ENCODE assay signal across 11 mouse cellular contexts in genomic region chr8:87745125-87745698, GRCm38 (mm10).
DNase-seq lines count a peak whose midpoint lies in the region; ATAC-seq lines count a peak whose summit lies in the region.
"Had no signal": no experiment of that assay in that cellular context is flagged by ENCODE, and none has a peak within 500 bp of the region (broad histone marks: within the 10 kb centered on the region; RNA-seq: fewer than 3 reads in every experiment).

No protein-coding gene starts in this region.

- no peak overlapping the region for H3K9ac ChIP-seq in hindbrain, embryonic 11.5 days (ENCODE audit: low read depth, low read length)
- H3K9ac ChIP-seq in midbrain, embryonic 11.5 days (ENCODE audit: low read length): no peak overlapping the region
- H3K9ac ChIP-seq: lung, embryonic 15.5 days had no signal

- H3K9me3 ChIP-seq in embryonic facial prominence, embryonic 10.5 days: no peaks in the 10 kb centered on the region
- no peaks in the 10 kb centered on the region for H3K9me3 ChIP-seq in hindbrain, embryonic 11.5 days (ENCODE audit: control insufficient read depth, low read length)
- H3K9me3 ChIP-seq in midbrain, embryonic 11.5 days (ENCODE audit: control insufficient read depth, low read length): no peaks in the 10 kb centered on the region
- H3K9me3 ChIP-seq: lung, embryonic 15.5 days had no signal

- WGBS in embryonic facial prominence, embryonic 10.5 days: 81% methylated on average over 20 of the region's 20 CpGs
- 68% methylated on average over 20 of the region's 20 CpGs for WGBS in hindbrain, embryonic 11.5 days
- WGBS in midbrain, embryonic 11.5 days: 82% methylated on average over 20 of the region's 20 CpGs

- H3K27me3 ChIP-seq in embryonic facial prominence, embryonic 10.5 days (replicated peaks; ENCODE audit: low read depth, poor library complexity, severe bottlenecking): no peaks in the 10 kb centered on the region
- H3K27me3 ChIP-seq in hindbrain, embryonic 11.5 days (ENCODE audit: control insufficient read depth, insufficient read depth, low read length): no peaks in the 10 kb centered on the region
- H3K27me3 ChIP-seq in midbrain, embryonic 11.5 days (ENCODE audit: control insufficient read depth, insufficient read depth, low read length): no peaks in the 10 kb centered on the region
- H3K27me3 ChIP-seq: lung, embryonic 15.5 days had no signal

- peaks cover 51% of the 10 kb centered on the region for H3K4me1 ChIP-seq in embryonic facial prominence, embryonic 10.5 days
- peaks cover 15% of the 10 kb centered on the region for H3K4me1 ChIP-seq in hindbrain, embryonic 11.5 days (replicated peaks; ENCODE audit: control insufficient read depth, insufficient read depth, low read length)
- peaks cover 19% of the 10 kb centered on the region for H3K4me1 ChIP-seq in midbrain, embryonic 11.5 days (ENCODE audit: control insufficient read depth, insufficient read depth, low read length)

- H3K36me3 ChIP-seq in embryonic facial prominence, embryonic 10.5 days (replicated peaks): peaks cover 12% of the 10 kb centered on the region
- no peaks in the 10 kb centered on the region for H3K36me3 ChIP-seq in hindbrain, embryonic 11.5 days (ENCODE audit: control insufficient read depth, insufficient read depth, low read length)
- H3K36me3 ChIP-seq in midbrain, embryonic 11.5 days (ENCODE audit: control insufficient read depth, insufficient read depth, low read length): no peaks in the 10 kb centered on the region
- H3K36me3 ChIP-seq: lung, embryonic 15.5 days had no signal

- 0 out of 2 replicates have a peak overlapping the region, but pooled peaks have one; percentile 40 for H3K27ac ChIP-seq in embryonic facial prominence, embryonic 10.5 days (replicated peaks)
- H3K27ac ChIP-seq in hindbrain, embryonic 11.5 days (ENCODE audit: low read depth, low read length): peak overlapping the region; percentile 86
- H3K27ac ChIP-seq in midbrain, embryonic 11.5 days (ENCODE audit: low read depth, low read length): peak overlapping the region; percentile 67
- H3K27ac ChIP-seq: lung, embryonic 15.5 days had no signal

- intact Hi-C loops in left cerebral cortex, postnatal 10 days (cut with DNase I): no loop called here

- DNase-seq in Muller cell, postnatal 12 days (ENCODE audit: inconsistent ontology term): peak; percentile 95
- no peak for DNase-seq in embryonic facial prominence, embryonic 10.5 days (ENCODE audit: low spot score)
- peak; percentile 33 for DNase-seq in hindbrain, embryonic 11.5 days (ENCODE audit: low spot score)
- no peak for DNase-seq in midbrain, embryonic 11.5 days (ENCODE audit: low spot score, missing footprints)
- no peak for DNase-seq in spleen, postnatal 10 days (ENCODE audit: low spot score in 2 of 2)
- DNase-seq in left cerebral cortex, postnatal 10 days (ENCODE audit: extremely low spot score in 1 of 2, low spot score in 2 of 2): no peak
- no peak for DNase-seq in urinary bladder, postnatal 4 days (ENCODE audit: low spot score in 2 of 2)
- DNase-seq: embryo, embryonic 11 days; right cerebral cortex, postnatal 14 days had no signal

- no peak overlapping the region for H3K4me3 ChIP-seq in embryonic facial prominence, embryonic 10.5 days
- H3K4me3 ChIP-seq in hindbrain, embryonic 11.5 days (ENCODE audit: low read depth, low read length): no peak overlapping the region
- no peak overlapping the region for H3K4me3 ChIP-seq in midbrain, embryonic 11.5 days (ENCODE audit: low read depth, low read length)
- H3K4me3 ChIP-seq: lung, embryonic 15.5 days; myocyte had no signal

- no peak overlapping the region for H3K4me2 ChIP-seq in hindbrain, embryonic 11.5 days (replicated peaks; ENCODE audit: low read depth, low read length)
- H3K4me2 ChIP-seq in midbrain, embryonic 11.5 days: no peak overlapping the region

- peak; percentile 57 for ATAC-seq in hindbrain, embryonic 11.5 days (ENCODE audit: low FRiP score)
- peak; percentile 22; the same call in 1 of the 2 replicates for ATAC-seq in midbrain, embryonic 11.5 days (ENCODE audit: low FRiP score)

Comparison
In these comparisons a context has a peak if more than half of its experiments do, and no peak if none do; other contexts are left out.
1. DNase-seq: peak in Muller cell, postnatal 12 days (single experiment) and hindbrain, embryonic 11.5 days (single experiment); none in embryonic facial prominence, embryonic 10.5 days (single experiment), midbrain, embryonic 11.5 days (single experiment), spleen, postnatal 10 days (0 of 2), left cerebral cortex, postnatal 10 days (0 of 2) and urinary bladder, postnatal 4 days (0 of 2).
2. Peak in every context shown above with its lines, with median percentiles within 50 percentile points of each other: H3K27ac ChIP-seq.